Mouse (Mus musculus) cortical plate, adult 2 months (tissue): ENCODE measurements around the gene Galnt2.

Experiments used
- CTCF ChIP-seq: fragments of 200-500 bp; IDR thresholded peaks from 2 replicates; pipeline ENCODE4 v1.5.1; 2011; ENCODE audit warnings: mild to moderate bottlenecking, control low read depth, low read length; ENCODE audit not compliant: insufficient read depth; ENCODE audit errors: extremely low read depth
- POLR2A ChIP-seq: fragments of 200-500 bp; IDR thresholded peaks from 2 replicates; pipeline ENCODE4 v1.6.1; 2011; ENCODE audit warnings: mild to moderate bottlenecking, low read length, control low read depth; ENCODE audit not compliant: insufficient read depth; ENCODE audit errors: extremely low read depth

GRCm38 (mm10) chr8:124348087-124348486 is 116.9 kb downstream of the Galnt2 start:
- TF ChIP-seq POLR2A (no peak), CTCF (no peak)
